Mouse (Mus musculus): ENCODE measurements around the gene Map3k4. TPM values are rescaled to one million over a fixed set of nuclear protein-coding genes. Genes with fewer than 3 reads are reported as not detected.

Gene Map3k4
- polyA plus RNA-seq, 1 experiment from 2014 or later = 33.8 TPM

DNA sequence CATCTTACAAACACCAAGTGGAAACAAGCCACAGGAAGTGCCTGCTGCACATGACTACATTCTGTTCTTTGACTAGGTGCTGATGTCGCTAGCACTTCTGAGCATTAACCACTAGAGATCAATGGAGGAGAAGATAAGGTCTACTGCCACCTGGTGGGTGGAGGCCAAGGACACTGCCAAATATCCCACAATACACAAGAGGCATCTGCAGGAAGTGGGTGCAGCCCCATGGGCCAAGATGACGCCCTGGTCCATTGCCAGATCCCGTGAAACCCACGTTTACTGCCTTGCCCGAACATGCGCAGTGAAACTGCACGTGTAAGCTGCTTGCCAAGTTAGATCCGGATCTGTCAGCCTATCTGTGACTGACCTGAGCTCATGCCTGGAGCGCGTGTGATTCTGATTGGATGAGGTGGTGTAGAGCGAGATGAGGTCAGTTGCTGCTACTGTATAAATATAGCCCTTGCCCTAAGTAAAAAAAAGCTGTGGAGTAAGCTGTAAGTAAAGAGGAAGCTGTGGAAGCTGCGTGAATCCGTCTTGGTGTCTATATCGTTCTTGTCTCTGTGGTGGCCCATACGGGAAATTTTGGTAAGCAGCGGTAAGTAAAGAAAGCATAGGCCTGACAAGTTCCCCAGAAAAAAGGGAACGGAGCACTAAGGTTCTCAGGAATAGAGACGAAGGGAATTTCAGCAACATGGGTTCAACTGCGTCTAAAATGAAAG is 68.7 kb downstream of the Map3k4 start:
- no peaks in the 10 kb centered on the region for H3K27me3 ChIP-seq (ENCODE audit: control insufficient read depth, insufficient read depth, low read depth, low read length)
- WGBS = 94% methylated on average over 19 of the region's 19 CpGs
- peaks cover 58% of the 10 kb centered on the region for H3K36me3 ChIP-seq (ENCODE audit: control insufficient read depth, insufficient read depth, low read length)

DNA sequence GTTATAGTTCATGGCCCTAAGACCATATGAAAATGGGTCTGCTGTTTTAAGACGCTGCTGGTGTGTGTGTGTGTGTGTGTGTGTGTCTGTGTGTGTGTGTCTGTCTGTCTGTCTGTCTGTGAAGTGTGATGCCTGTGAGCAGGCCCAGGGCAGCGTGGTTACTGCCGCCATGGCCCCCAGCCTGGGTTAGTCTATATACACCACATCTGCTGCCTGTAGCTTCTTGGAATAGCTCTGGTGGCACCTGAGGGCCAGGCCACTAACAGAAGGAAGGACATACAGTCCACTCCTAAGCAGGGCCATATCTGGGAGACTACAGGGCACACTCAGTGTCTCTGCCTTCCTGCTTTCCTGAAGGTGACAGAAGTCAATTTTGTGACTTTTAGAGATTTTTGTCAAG is 77.9 kb downstream of the Map3k4 start:
- Histone ChIP-seq H3K27me3 (ENCODE audit: control insufficient read depth, insufficient read depth, low read depth, low read length) (no peaks in the 10 kb centered on the region), H3K4me1 (replicated peaks; ENCODE audit: control insufficient read depth, insufficient read depth, low read length) (no peaks in the 10 kb centered on the region), H3K27ac (ENCODE audit: low read length) (no peak overlapping the region), H3K4me3 (ENCODE audit: low read length) (no peak overlapping the region), H3K9me3 (ENCODE audit: control insufficient read depth, low read length) (no peaks in the 10 kb centered on the region), H3K4me2 (ENCODE audit: low read depth, low read length) (no peak overlapping the region), H3K9ac (ENCODE audit: low read length) (no peak overlapping the region), H3K36me3 (ENCODE audit: control insufficient read depth, insufficient read depth, low read length) (peaks cover 15% of the 10 kb centered on the region)
- no peak for ATAC-seq (ENCODE audit: low read depth)
- 87% methylated on average over 3 of the region's 3 CpGs for WGBS

More for the DNA sequence above, 68.7 kb downstream of the Map3k4 start:
- ATAC-seq (ENCODE audit: low read depth) = no peak
- H3K27ac ChIP-seq (ENCODE audit: low read length) = no peak overlapping the region
- H3K4me2 ChIP-seq (ENCODE audit: low read depth, low read length) = no peak overlapping the region
- 0 out of 2 replicates have a peak, but pooled peaks cover 5% of the 10 kb centered on the region for H3K9me3 ChIP-seq (ENCODE audit: control insufficient read depth, low read length)
- H3K4me1 ChIP-seq (replicated peaks; ENCODE audit: control insufficient read depth, insufficient read depth, low read length) = no peaks in the 10 kb centered on the region
- no peak overlapping the region for H3K4me3 ChIP-seq (ENCODE audit: low read length)
- H3K9ac ChIP-seq (ENCODE audit: low read length) = no peak overlapping the region

DNA sequence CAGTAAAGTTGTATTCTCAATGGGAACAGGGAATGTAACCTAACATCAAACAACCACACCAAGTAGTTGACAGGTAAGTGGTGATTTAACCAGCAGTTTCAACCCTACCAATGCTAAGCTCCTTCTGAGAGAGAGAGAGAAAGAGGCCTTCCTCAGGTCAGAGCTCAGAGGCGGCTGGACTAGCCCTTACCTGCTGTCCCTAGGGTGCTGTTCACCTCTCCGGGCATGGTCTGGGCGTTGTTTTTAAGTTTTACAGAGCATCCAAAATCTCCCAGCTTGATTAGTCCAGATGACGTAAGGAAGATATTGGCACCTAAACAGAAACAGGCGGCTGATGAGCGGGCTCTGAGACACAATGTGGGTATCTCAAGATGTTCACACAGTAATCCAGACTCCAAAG is 85.9 kb downstream of the Map3k4 start:
- Histone ChIP-seq H3K36me3 (ENCODE audit: control insufficient read depth, insufficient read depth, low read length) (peaks cover 50% of the 10 kb centered on the region), H3K4me3 (ENCODE audit: low read length) (no peak overlapping the region), H3K27me3 (ENCODE audit: control insufficient read depth, insufficient read depth, low read depth, low read length) (no peaks in the 10 kb centered on the region), H3K27ac (ENCODE audit: low read length) (no peak overlapping the region), H3K9ac (ENCODE audit: low read length) (no peak overlapping the region), H3K4me1 (replicated peaks; ENCODE audit: control insufficient read depth, insufficient read depth, low read length) (no peaks in the 10 kb centered on the region), H3K9me3 (ENCODE audit: control insufficient read depth, low read length) (no peaks in the 10 kb centered on the region), H3K4me2 (ENCODE audit: low read depth, low read length) (no peak overlapping the region)
- WGBS = 96% methylated on average over 6 of the region's 6 CpGs
- no peak for ATAC-seq (ENCODE audit: low read depth)

DNA sequence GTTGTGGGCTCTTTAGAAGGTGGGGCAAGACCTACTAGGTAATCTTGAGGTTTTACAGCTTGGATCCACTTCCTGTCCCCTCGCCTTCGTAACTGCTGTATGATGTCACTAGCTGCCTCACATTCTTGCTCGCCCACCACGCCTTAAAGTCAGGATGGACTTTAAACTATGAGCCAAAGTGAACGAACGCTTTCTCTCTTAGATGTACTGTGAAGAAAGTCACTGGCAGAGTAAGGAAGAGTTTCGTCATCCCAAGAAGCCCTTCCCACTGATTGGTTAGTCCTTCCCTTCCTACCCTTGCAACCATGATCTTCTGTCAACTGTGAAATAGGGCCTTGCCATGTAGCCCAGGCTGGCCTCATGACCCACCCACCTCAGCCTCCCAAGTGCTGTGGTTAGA is 87.5 kb downstream of the Map3k4 start:
- WGBS = 83% methylated on average over 7 of the region's 7 CpGs
- H3K9me3 ChIP-seq (ENCODE audit: control insufficient read depth, low read length) = no peaks in the 10 kb centered on the region
- peaks cover 48% of the 10 kb centered on the region for H3K36me3 ChIP-seq (ENCODE audit: control insufficient read depth, insufficient read depth, low read length)
- H3K27me3 ChIP-seq (ENCODE audit: control insufficient read depth, insufficient read depth, low read depth, low read length) = no peaks in the 10 kb centered on the region
- no peak overlapping the region for H3K27ac ChIP-seq (ENCODE audit: low read length)
- no peak for ATAC-seq (ENCODE audit: low read depth)
- no peak overlapping the region for H3K9ac ChIP-seq (ENCODE audit: low read length)
- no peaks in the 10 kb centered on the region for H3K4me1 ChIP-seq (replicated peaks; ENCODE audit: control insufficient read depth, insufficient read depth, low read length)
- no peak overlapping the region for H3K4me2 ChIP-seq (ENCODE audit: low read depth, low read length)
- H3K4me3 ChIP-seq (ENCODE audit: low read length) = no peak overlapping the region

DNA sequence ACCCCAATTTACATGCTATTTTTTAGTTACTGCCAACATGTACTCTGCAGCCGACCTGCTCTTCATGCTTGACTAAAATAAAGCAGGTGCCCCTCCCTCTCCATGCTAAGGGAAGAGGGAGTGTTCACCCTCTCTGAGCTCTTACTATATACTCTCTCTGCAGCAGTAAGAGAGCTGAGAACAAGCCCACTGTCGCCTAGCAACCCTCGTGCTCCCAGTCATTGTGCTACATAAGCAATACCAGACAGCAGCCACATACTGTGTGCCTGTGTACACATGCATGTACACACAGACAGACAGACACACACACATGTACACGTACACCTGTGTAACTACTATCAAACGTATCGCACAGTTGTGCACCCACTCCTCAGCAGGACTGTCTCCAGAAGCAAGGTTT is 88.4 kb downstream of the Map3k4 start:
- ATAC-seq (ENCODE audit: low read depth) = no peak
- peaks cover 42% of the 10 kb centered on the region for H3K36me3 ChIP-seq (ENCODE audit: control insufficient read depth, insufficient read depth, low read length)
- no peak overlapping the region for H3K27ac ChIP-seq (ENCODE audit: low read length)
- H3K4me3 ChIP-seq (ENCODE audit: low read length) = no peak overlapping the region
- H3K9me3 ChIP-seq (ENCODE audit: control insufficient read depth, low read length) = no peaks in the 10 kb centered on the region
- no peaks in the 10 kb centered on the region for H3K4me1 ChIP-seq (replicated peaks; ENCODE audit: control insufficient read depth, insufficient read depth, low read length)
- H3K4me2 ChIP-seq (ENCODE audit: low read depth, low read length) = no peak overlapping the region
- no peak overlapping the region for H3K9ac ChIP-seq (ENCODE audit: low read length)
- H3K27me3 ChIP-seq (ENCODE audit: control insufficient read depth, insufficient read depth, low read depth, low read length) = no peaks in the 10 kb centered on the region
- 83% methylated on average over 6 of the region's 6 CpGs for WGBS

DNA sequence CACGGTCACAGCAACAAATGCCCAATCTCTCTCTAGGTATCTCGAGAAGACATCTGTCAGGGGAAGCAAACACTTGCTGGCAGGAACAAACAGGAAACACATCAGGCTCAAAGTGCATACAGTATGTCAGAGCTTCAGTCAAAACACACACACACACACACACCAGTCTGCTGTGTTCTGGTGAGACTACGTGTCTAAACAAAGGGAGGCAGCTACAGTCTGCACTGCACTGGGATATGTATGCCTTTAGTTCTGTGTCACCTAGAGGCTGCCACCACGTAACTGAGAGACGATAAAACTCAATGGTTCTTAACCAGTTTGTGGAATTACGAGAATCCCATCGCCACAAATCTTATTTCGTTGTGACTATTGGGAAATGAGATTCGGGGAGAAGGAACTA is 88.8 kb downstream of the Map3k4 start:
- no peak for ATAC-seq (ENCODE audit: low read depth)
- H3K4me1 ChIP-seq (replicated peaks; ENCODE audit: control insufficient read depth, insufficient read depth, low read length) = no peaks in the 10 kb centered on the region
- WGBS = 89% methylated on average over 9 of the region's 9 CpGs

DNA sequence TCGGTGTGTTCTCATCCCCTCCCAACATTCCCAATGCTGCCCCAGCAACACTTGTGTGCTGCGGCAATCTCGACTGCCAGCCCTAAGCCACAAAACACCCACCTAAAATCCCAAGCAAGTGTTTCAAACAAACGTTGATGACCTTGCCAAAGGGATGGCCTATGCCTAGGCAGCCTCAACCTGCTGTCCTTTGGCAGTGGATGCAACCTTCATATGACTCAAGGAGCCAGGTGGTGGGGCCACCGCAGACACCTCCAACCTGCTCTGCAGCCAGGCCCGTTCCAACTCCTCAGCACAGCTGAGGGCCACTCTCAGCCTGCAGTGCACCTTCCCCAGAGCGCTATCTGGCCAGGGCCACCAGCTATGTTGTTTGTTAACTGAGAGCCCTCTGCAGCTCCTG is 90.1 kb downstream of the Map3k4 start:
- 89% methylated on average over 7 of the region's 7 CpGs for WGBS
- H3K4me2 ChIP-seq (ENCODE audit: low read depth, low read length) = no peak overlapping the region
- no peaks in the 10 kb centered on the region for H3K27me3 ChIP-seq (ENCODE audit: control insufficient read depth, insufficient read depth, low read depth, low read length)
- no peak overlapping the region for H3K9ac ChIP-seq (ENCODE audit: low read length)
- ATAC-seq (ENCODE audit: low read depth) = no peak
- H3K9me3 ChIP-seq (ENCODE audit: control insufficient read depth, low read length) = no peaks in the 10 kb centered on the region
- H3K36me3 ChIP-seq (ENCODE audit: control insufficient read depth, insufficient read depth, low read length) = peaks cover 30% of the 10 kb centered on the region
- H3K4me1 ChIP-seq (replicated peaks; ENCODE audit: control insufficient read depth, insufficient read depth, low read length) = no peaks in the 10 kb centered on the region
- H3K4me3 ChIP-seq (ENCODE audit: low read length) = no peak overlapping the region
- no peak overlapping the region for H3K27ac ChIP-seq (ENCODE audit: low read length)

More for the DNA sequence above, 88.8 kb downstream of the Map3k4 start:
- no peaks in the 10 kb centered on the region for H3K27me3 ChIP-seq (ENCODE audit: control insufficient read depth, insufficient read depth, low read depth, low read length)
- H3K9ac ChIP-seq (ENCODE audit: low read length) = no peak overlapping the region
- H3K4me2 ChIP-seq (ENCODE audit: low read depth, low read length) = no peak overlapping the region
- H3K9me3 ChIP-seq (ENCODE audit: control insufficient read depth, low read length) = no peaks in the 10 kb centered on the region
- no peak overlapping the region for H3K4me3 ChIP-seq (ENCODE audit: low read length)
- H3K36me3 ChIP-seq (ENCODE audit: control insufficient read depth, insufficient read depth, low read length) = peaks cover 39% of the 10 kb centered on the region
- no peak overlapping the region for H3K27ac ChIP-seq (ENCODE audit: low read length)

DNA sequence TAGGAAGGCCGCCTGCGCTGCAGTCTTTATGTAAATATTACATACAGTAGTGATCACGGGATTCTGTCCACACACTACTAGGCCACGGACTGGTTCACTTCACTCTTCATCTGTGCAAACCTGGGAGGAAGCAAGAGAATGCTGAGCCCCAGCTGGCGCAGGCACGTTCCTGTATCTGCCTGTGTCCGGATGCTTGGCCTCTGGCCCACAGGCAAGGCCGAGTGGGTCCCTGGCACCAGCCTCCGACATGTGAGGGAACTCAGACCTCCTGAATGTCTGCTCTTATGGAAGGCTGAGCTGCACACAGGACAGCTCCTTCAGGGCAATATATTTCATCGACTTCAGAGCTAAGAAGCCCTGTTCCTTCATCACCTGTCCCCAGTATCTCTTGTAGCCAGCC is 90.6 kb downstream of the Map3k4 start:
- Histone ChIP-seq H3K9ac (ENCODE audit: low read length) (no peak overlapping the region), H3K27ac (ENCODE audit: low read length) (no peak overlapping the region), H3K27me3 (ENCODE audit: control insufficient read depth, insufficient read depth, low read depth, low read length) (no peaks in the 10 kb centered on the region), H3K36me3 (ENCODE audit: control insufficient read depth, insufficient read depth, low read length) (peaks cover 27% of the 10 kb centered on the region), H3K9me3 (ENCODE audit: control insufficient read depth, low read length) (no peaks in the 10 kb centered on the region), H3K4me3 (ENCODE audit: low read length) (no peak overlapping the region), H3K4me2 (ENCODE audit: low read depth, low read length) (no peak overlapping the region), H3K4me1 (replicated peaks; ENCODE audit: control insufficient read depth, insufficient read depth, low read length) (no peaks in the 10 kb centered on the region)
- WGBS = 72% methylated on average over 10 of the region's 10 CpGs
- ATAC-seq (ENCODE audit: low read depth) = no peak

DNA sequence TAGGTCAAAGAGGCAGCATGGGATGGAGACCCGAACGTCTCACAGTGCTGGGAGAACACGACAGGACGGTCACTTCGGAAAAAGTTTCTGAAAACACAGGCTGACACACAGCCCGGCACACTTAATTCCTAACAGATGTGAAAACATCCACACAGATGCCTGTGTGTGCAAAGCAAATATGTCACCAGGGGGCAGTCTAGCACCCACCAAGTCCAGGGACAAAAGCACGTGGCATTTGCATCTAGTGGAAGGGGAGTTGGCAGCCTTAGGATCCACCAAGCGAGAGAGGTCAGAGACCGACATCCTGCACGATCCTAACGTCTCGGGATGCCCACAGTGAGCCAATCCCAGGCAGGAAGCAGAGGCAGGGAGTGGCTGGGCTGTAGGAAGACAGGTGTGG is 92.0 kb downstream of the Map3k4 start:
- no peak overlapping the region for H3K9ac ChIP-seq (ENCODE audit: low read length)
- H3K4me1 ChIP-seq (replicated peaks; ENCODE audit: control insufficient read depth, insufficient read depth, low read length) = no peaks in the 10 kb centered on the region
- H3K4me3 ChIP-seq (ENCODE audit: low read length) = no peak overlapping the region
- H3K27ac ChIP-seq (ENCODE audit: low read length) = no peak overlapping the region
- WGBS = 48% methylated on average over 12 of the region's 12 CpGs
- ATAC-seq (ENCODE audit: low read depth) = no peak
- peaks cover 20% of the 10 kb centered on the region for H3K36me3 ChIP-seq (ENCODE audit: control insufficient read depth, insufficient read depth, low read length)
- no peaks in the 10 kb centered on the region for H3K27me3 ChIP-seq (ENCODE audit: control insufficient read depth, insufficient read depth, low read depth, low read length)
- no peaks in the 10 kb centered on the region for H3K9me3 ChIP-seq (ENCODE audit: control insufficient read depth, low read length)
- no peak overlapping the region for H3K4me2 ChIP-seq (ENCODE audit: low read depth, low read length)

DNA sequence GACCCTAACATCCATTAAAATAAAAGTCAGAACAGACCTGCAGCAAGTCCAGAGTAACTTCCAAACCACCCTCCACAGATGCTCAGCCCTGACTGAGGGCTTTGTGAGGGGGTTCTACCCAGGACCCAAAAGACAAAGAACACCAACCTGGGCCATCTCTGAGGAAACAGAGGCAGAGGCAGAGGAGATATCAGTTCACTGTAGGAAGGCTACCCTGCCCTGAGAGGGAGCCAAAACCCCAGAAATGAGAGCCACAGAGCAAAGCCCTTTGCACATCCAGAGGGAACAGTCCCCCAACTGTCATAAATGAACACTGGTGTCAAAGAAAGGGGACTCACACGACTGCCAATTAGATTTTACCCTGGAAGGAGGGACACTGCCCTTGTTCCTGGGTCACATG is 93.4 kb downstream of the Map3k4 start:
- no peaks in the 10 kb centered on the region for H3K27me3 ChIP-seq (ENCODE audit: control insufficient read depth, insufficient read depth, low read depth, low read length)
- ATAC-seq (ENCODE audit: low read depth) = no peak
- H3K9ac ChIP-seq (ENCODE audit: low read length) = no peak overlapping the region
- H3K27ac ChIP-seq (ENCODE audit: low read length) = no peak overlapping the region
- peaks cover 18% of the 10 kb centered on the region for H3K36me3 ChIP-seq (ENCODE audit: control insufficient read depth, insufficient read depth, low read length)
- H3K4me2 ChIP-seq (ENCODE audit: low read depth, low read length) = no peak overlapping the region
- 60% methylated on average over 1 of the region's 1 CpGs for WGBS
- no peak overlapping the region for H3K4me3 ChIP-seq (ENCODE audit: low read length)
- H3K4me1 ChIP-seq (replicated peaks; ENCODE audit: control insufficient read depth, insufficient read depth, low read length) = no peaks in the 10 kb centered on the region
- no peaks in the 10 kb centered on the region for H3K9me3 ChIP-seq (ENCODE audit: control insufficient read depth, low read length)

All from lung, embryonic 16.5 days (tissue).